ENCODE assay signal across 13 mouse cellular contexts in genomic region chr7:73646711-73647110, GRCm38 (mm10).
DNase-seq lines count a peak whose midpoint lies in the region; ATAC-seq and TF ChIP-seq lines count a peak whose summit lies in the region.
"Had no signal": no experiment of that assay in that cellular context is flagged by ENCODE, and none has a peak within 500 bp of the region (broad histone marks: within the 10 kb centered on the region; RNA-seq: fewer than 3 reads in every experiment).

No protein-coding gene starts in this region.

- H3K4me1 ChIP-seq in embryonic facial prominence, embryonic 12.5 days = no peaks in the 10 kb centered on the region
- H3K4me1 ChIP-seq in embryonic facial prominence, embryonic 10.5 days = no peaks in the 10 kb centered on the region
- H3K4me1 ChIP-seq in lung, postnatal 0 days (ENCODE audit: insufficient read depth, low read depth, low read length) = no peaks in the 10 kb centered on the region
- H3K4me1 ChIP-seq in midbrain, postnatal 0 days (ENCODE audit: insufficient read depth, low read length) = no peaks in the 10 kb centered on the region
- H3K4me1 ChIP-seq in limb, embryonic 10.5 days = no peaks in the 10 kb centered on the region
- no peaks in the 10 kb centered on the region for H3K4me1 ChIP-seq in heart, embryonic 11.5 days (ENCODE audit: control insufficient read depth, insufficient read depth, low read length)

- H3K4me2 ChIP-seq in embryonic facial prominence, embryonic 12.5 days (replicated peaks) = no peak overlapping the region
- 0 out of 2 replicates have a peak overlapping the region, but pooled peaks have one; percentile 22 for H3K4me2 ChIP-seq in lung, postnatal 0 days (replicated peaks; ENCODE audit: low read depth, low read length)
- H3K4me2 ChIP-seq in midbrain, postnatal 0 days (ENCODE audit: low read depth, low read length, poor library complexity, severe bottlenecking) = no peak overlapping the region
- no peak overlapping the region for H3K4me2 ChIP-seq in heart, embryonic 11.5 days

- H3K36me3 ChIP-seq in embryonic facial prominence, embryonic 12.5 days = no peaks in the 10 kb centered on the region
- no peaks in the 10 kb centered on the region for H3K36me3 ChIP-seq in embryonic facial prominence, embryonic 10.5 days (replicated peaks)
- H3K36me3 ChIP-seq in lung, postnatal 0 days (ENCODE audit: insufficient read depth, low read length) = no peaks in the 10 kb centered on the region
- no peaks in the 10 kb centered on the region for H3K36me3 ChIP-seq in midbrain, postnatal 0 days (ENCODE audit: insufficient read depth, low read length)
- no peaks in the 10 kb centered on the region for H3K36me3 ChIP-seq in limb, embryonic 10.5 days
- no peaks in the 10 kb centered on the region for H3K36me3 ChIP-seq in heart, embryonic 11.5 days (ENCODE audit: control insufficient read depth, insufficient read depth, low read length)
- H3K36me3 ChIP-seq: G1E had no signal

- H3K9me3 ChIP-seq in embryonic facial prominence, embryonic 12.5 days = no peaks in the 10 kb centered on the region
- peaks cover 3% of the 10 kb centered on the region for H3K9me3 ChIP-seq in embryonic facial prominence, embryonic 10.5 days
- no peaks in the 10 kb centered on the region for H3K9me3 ChIP-seq in lung, postnatal 0 days (ENCODE audit: low read length)
- H3K9me3 ChIP-seq in midbrain, postnatal 0 days (ENCODE audit: low read length) = no peaks in the 10 kb centered on the region
- H3K9me3 ChIP-seq in limb, embryonic 10.5 days (replicated peaks) = no peaks in the 10 kb centered on the region
- no peaks in the 10 kb centered on the region; the same call in 1 of the 2 replicates for H3K9me3 ChIP-seq in heart, embryonic 11.5 days (replicated peaks; ENCODE audit: control insufficient read depth, low read length)
- H3K9me3 ChIP-seq: G1E had no signal

- TF ChIP-seq CTCF in lung, postnatal 0 days (IDR thresholded peaks at IDR 0.05) = no peak
- no peak for TF ChIP-seq CTCF in midbrain, postnatal 0 days (IDR thresholded peaks at IDR 0.05)

- WGBS in embryonic facial prominence, embryonic 12.5 days = 55% methylated on average over 5 of the region's 5 CpGs
- WGBS in embryonic facial prominence, embryonic 10.5 days = 65% methylated on average over 5 of the region's 5 CpGs
- WGBS in lung, postnatal 0 days = 51% methylated on average over 5 of the region's 5 CpGs
- 41% methylated on average over 5 of the region's 5 CpGs for WGBS in midbrain, postnatal 0 days
- 84% methylated on average over 5 of the region's 5 CpGs for WGBS in limb, embryonic 10.5 days
- 65% methylated on average over 5 of the region's 5 CpGs for WGBS in heart, embryonic 11.5 days (ENCODE audit: insufficient replicate concordance)

- 0 out of 2 replicates have a peak, but pooled peaks have one; percentile 31 for ATAC-seq in embryonic facial prominence, embryonic 12.5 days (ENCODE audit: insufficient number of reproducible peaks, insufficient read depth, low FRiP score, low TSS enrichment)
- peak; percentile 43; the same call in 1 of the 2 replicates for ATAC-seq in lung, postnatal 0 days
- peak; percentile 32; the same call in 1 of the 2 replicates for ATAC-seq in granulocyte monocyte progenitor cell, adult 5-6 weeks (replicated peaks; ENCODE audit: poor library complexity, severe bottlenecking)
- ATAC-seq in midbrain, postnatal 0 days (ENCODE audit: low FRiP score) = peak; percentile 65
- ATAC-seq in heart, embryonic 11.5 days (replicated peaks; ENCODE audit: insufficient number of reproducible peaks, low FRiP score, low TSS enrichment) = no peak

- H3K27me3 ChIP-seq in embryonic facial prominence, embryonic 12.5 days = no peaks in the 10 kb centered on the region; the same call in 1 of the 2 replicates
- H3K27me3 ChIP-seq in embryonic facial prominence, embryonic 10.5 days (replicated peaks; ENCODE audit: low read depth, poor library complexity, severe bottlenecking) = no peaks in the 10 kb centered on the region
- no peaks in the 10 kb centered on the region for H3K27me3 ChIP-seq in lung, postnatal 0 days (replicated peaks; ENCODE audit: insufficient read depth, low read length)
- no peaks in the 10 kb centered on the region for H3K27me3 ChIP-seq in midbrain, postnatal 0 days (ENCODE audit: insufficient read depth, low read length)
- H3K27me3 ChIP-seq in limb, embryonic 10.5 days (ENCODE audit: low read depth, poor library complexity, severe bottlenecking) = no peaks in the 10 kb centered on the region
- no peaks in the 10 kb centered on the region for H3K27me3 ChIP-seq in heart, embryonic 11.5 days (ENCODE audit: control insufficient read depth, insufficient read depth, low read length)

- no peak for DNase-seq in embryonic facial prominence, embryonic 10.5 days (ENCODE audit: low spot score)
- DNase-seq in lung, postnatal 0 days (ENCODE audit: low spot score) = no peak
- DNase-seq in lung, postnatal 10 days = no peak
- DNase-seq in midbrain, postnatal 0 days (ENCODE audit: low spot score) = peak; percentile 42
- DNase-seq in limb, embryonic 10.5 days (ENCODE audit: low spot score) = no peak
- DNase-seq: kidney, adult 9 months; right cerebral cortex, postnatal 14 days; thymus, postnatal 25 days had no signal

- no peak overlapping the region for H3K9ac ChIP-seq in embryonic facial prominence, embryonic 12.5 days
- H3K9ac ChIP-seq in lung, postnatal 0 days (replicated peaks; ENCODE audit: low read depth) = no peak overlapping the region
- H3K9ac ChIP-seq in midbrain, postnatal 0 days (replicated peaks; ENCODE audit: low read length, poor library complexity, severe bottlenecking) = no peak overlapping the region
- H3K9ac ChIP-seq in heart, embryonic 11.5 days (ENCODE audit: low read depth, low read length) = no peak overlapping the region

- no peak overlapping the region for H3K4me3 ChIP-seq in embryonic facial prominence, embryonic 12.5 days
- H3K4me3 ChIP-seq in embryonic facial prominence, embryonic 10.5 days = no peak overlapping the region
- no peak overlapping the region for H3K4me3 ChIP-seq in lung, postnatal 0 days (ENCODE audit: low read depth, low read length)
- H3K4me3 ChIP-seq in midbrain, postnatal 0 days (ENCODE audit: low read depth, low read length) = no peak overlapping the region
- no peak overlapping the region for H3K4me3 ChIP-seq in limb, embryonic 10.5 days
- no peak overlapping the region for H3K4me3 ChIP-seq in heart, embryonic 11.5 days (ENCODE audit: low read depth, low read length)

- TF ChIP-seq EP300 in lung, postnatal 0 days (IDR thresholded peaks at IDR 0.05) = no peak

- no peak overlapping the region for H3K27ac ChIP-seq in embryonic facial prominence, embryonic 12.5 days
- H3K27ac ChIP-seq in embryonic facial prominence, embryonic 10.5 days (replicated peaks) = no peak overlapping the region
- no peak overlapping the region for H3K27ac ChIP-seq in lung, postnatal 0 days (ENCODE audit: low read length)
- no peak overlapping the region for H3K27ac ChIP-seq in midbrain, postnatal 0 days (ENCODE audit: low read depth, low read length)
- no peak overlapping the region for H3K27ac ChIP-seq in limb, embryonic 10.5 days
- no peak overlapping the region for H3K27ac ChIP-seq in heart, embryonic 11.5 days (ENCODE audit: low read depth, low read length)
- H3K27ac ChIP-seq: macrophage had no signal
